Mouse (Mus musculus): ENCODE measurements around the gene Klhl26. TPM values are rescaled to one million over a fixed set of nuclear protein-coding genes. Genes with fewer than 3 reads are reported as not detected.

Klhl26 gene
- polyA plus RNA-seq, 1 experiment: 10.0 TPM

DNA sequence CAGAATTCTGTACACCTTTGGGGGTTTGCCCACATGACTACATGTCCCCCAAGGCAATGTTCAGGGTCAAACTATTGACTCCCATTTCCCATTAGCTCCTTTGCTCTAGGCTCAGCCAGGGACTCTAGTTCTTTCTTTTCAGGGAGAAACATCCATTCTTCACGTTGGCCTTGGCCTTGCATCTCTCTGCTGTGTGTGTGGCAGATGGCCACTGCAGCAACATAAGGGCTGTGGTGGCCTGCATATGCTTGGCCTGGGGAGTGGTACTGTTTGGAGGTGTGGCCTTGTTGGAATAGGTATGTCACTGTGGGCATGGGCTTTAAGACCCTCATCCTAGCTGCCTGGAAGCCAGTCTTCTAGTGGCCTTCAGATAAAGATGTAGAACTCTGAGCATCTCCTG lies 30.8 kb downstream of the Klhl26 start:
- TF ChIP-seq GATA1 (IDR thresholded peaks at IDR 0.05; ENCODE audit: low read length): no peak

DNA sequence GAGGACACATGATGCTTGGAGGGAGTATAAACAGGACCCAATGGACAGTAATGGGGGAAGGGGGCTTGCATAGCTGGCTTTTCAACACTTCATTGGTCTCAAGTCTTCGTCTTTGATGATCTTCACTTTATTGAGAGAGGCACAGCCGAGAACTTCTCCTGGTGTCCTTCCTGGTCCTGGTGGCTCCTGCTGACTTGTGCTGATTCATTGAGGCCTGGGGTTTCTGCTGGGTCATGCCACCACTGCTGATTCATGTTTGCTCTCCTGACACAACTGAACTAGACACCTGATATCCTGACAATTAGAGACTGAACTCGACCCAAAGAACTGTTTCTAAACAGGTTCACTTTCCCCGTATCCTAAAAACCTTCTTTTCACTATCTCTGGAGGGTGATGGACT lies 33.4 kb downstream of the Klhl26 start:
- no peak for TF ChIP-seq GATA1 (IDR thresholded peaks at IDR 0.05; ENCODE audit: low read length)

GRCm38 (mm10) chr8:70441565-70441964 lies 35.2 kb downstream of the Klhl26 start:
- no peak for TF ChIP-seq GATA1 (IDR thresholded peaks at IDR 0.05; ENCODE audit: low read length)

DNA sequence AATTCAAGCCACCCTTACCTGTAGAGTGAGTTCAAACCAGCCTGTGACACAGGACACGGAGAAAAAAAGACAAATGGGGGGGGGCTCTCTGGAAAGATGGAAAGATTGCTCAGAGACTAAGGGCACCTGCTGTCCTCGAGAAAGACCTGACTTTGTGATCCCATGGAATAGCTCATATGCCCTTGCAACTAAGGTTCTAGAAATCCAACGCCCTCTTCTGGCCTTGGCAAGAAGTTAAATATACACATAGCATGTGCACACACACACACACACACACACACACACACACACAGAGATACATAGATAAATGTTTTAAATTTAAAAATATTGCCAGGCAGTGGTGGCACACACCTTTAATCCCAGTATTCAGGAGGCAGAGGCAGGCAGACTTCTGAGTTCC lies 36.5 kb downstream of the Klhl26 start:
- TF ChIP-seq GATA1 (IDR thresholded peaks at IDR 0.05; ENCODE audit: low read length): no peak

- no peak for TF ChIP-seq GATA1 (IDR thresholded peaks at IDR 0.05; ENCODE audit: low read length)
Measured at GRCm38 (mm10) chr8:70439848-70440179, 37.0 kb downstream of the Klhl26 start.

- TF ChIP-seq GATA1 (IDR thresholded peaks at IDR 0.05; ENCODE audit: low read length): no peak
Measured at GRCm38 (mm10) chr8:70439055-70439847, 37.5 kb downstream of the Klhl26 start, which contains the start of gene Crtc1. Gene Crtc1 (minus strand): TSS chr8:70439579.

DNA sequence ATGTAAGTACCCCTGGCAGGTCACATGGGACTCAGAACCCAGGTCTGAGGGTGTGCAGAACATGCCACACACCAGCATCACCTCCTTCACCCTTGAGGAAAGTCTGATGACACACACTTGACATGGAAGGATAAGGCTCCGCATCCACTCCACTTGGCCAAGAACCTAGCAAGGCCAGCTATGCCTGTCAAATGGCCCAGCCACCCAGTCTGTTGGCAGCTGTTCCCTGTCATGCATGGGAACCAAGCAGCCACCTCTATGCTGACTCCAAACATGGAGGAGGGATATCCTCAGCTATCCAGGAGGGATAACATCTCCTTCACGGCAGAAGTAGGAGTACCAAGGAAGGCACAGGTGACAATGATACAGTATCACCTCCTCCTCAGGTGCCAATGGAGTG lies 38.3 kb downstream of the Klhl26 start:
- TF ChIP-seq GATA1 (IDR thresholded peaks at IDR 0.05; ENCODE audit: low read length): no peak

DNA sequence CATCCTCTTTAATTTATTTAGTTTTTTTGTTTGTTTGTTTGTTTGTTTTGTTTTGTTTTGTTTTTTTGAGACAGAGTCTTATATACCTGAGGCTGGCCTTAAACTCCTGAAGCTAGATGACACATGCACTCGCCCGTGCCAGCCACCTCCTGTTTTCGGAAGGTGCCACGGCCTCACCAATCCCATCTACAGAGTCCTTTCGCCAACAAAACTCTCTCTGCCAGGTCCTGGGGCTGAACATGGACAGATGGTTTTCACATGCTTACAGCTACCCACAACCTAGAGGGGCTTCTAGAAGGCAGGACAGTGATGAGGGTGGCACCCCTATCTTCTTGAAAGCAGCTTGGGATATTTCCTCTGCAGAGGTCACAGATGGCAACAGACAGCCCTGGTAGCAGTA lies 41.6 kb downstream of the Klhl26 start:
- no peak for TF ChIP-seq GATA1 (IDR thresholded peaks at IDR 0.05; ENCODE audit: low read length)

DNA sequence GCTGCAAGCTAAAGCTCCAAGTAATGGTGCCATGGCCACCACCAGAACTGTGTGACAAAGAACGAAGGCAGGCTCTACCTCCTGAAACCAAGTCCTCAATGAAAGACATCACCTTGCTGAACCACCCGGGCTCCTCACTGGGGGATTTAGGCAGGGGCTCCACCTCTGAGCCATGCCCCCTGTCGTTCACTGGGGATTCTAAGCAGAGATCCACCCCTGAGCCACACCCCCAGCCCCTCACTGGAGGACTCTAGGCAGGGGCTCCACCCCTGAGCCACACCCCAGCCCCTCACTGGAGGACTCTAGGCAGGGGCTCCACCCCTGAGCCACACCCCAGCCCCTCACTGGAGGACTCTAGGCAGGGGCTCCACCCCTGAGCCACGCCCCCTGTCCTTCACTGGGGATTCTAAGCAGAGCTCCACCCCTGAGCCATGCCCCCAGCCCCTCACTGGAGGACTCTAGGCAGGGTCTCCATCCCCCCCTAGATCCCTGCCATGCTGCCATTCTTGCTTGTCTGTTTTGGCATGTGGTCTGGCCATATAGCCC lies 43.7 kb downstream of the Klhl26 start:
- TF ChIP-seq GATA1 (IDR thresholded peaks at IDR 0.05; ENCODE audit: low read length): no peak

GRCm38 (mm10) chr8:70431213-70431612 lies 45.6 kb downstream of the Klhl26 start:
- TF ChIP-seq GATA1 (IDR thresholded peaks at IDR 0.05; ENCODE audit: low read length): no peak

GRCm38 (mm10) chr8:70426300-70426907 lies 50.4 kb downstream of the Klhl26 start:
- no peak for TF ChIP-seq GATA1 (IDR thresholded peaks at IDR 0.05; ENCODE audit: low read length)

- TF ChIP-seq GATA1 (IDR thresholded peaks at IDR 0.05; ENCODE audit: low read length): no peak
Measured at GRCm38 (mm10) chr8:70422722-70423121, 54.0 kb downstream of the Klhl26 start.

- no peak for TF ChIP-seq GATA1 (IDR thresholded peaks at IDR 0.05; ENCODE audit: low read length)
Measured at GRCm38 (mm10) chr8:70421349-70422104, 55.2 kb downstream of the Klhl26 start.

DNA sequence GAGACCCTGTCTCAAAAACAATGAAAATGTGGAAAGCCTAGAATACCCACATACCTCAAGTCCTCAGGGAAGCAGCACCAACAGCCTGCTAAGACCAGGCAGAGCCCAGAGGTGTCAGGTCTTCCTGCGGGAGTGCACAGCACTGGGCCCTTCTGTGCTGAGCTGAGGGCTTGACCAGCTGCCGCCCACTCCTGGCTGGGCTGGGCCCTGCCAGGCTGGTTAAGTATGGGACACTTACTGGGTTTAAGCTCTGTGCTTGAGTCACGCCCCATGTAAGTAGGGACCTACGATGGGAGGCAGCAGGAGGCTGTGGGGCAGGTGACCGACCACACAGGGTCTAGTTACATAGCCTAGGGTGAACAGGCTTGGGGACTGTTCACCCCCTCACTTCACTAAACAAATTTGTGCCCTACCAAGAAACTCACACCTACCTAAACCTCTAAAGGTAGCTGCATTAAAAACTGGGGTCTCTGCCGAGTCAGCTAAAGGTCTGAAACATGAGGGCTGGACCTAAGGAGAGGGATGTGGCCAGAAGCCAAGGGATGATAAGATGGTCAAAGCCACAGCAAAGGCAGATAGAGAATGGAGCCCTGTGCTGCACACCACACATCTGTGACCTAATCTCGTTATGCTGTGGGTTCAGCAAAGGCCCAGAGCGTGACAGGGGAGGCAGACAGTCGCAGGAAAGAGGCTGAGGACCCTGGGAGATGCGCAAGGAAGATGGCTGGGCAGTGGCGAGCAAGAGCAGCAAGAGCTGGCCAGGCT lies 56.7 kb downstream of the Klhl26 start:
- no peak for TF ChIP-seq GATA1 (IDR thresholded peaks at IDR 0.05; ENCODE audit: low read length)

- TF ChIP-seq GATA1 (IDR thresholded peaks at IDR 0.05; ENCODE audit: low read length): no peak
Measured at GRCm38 (mm10) chr8:70418954-70419353, 57.8 kb downstream of the Klhl26 start.

All from G1E-ER4 (cell line).